Mouse (Mus musculus): ENCODE data around the gene Gm20458. TPM values are rescaled to one million over a fixed set of nuclear protein-coding genes. Genes with fewer than 3 reads are reported as not detected.

The Gm20458 gene
- polyA plus RNA-seq, 1 experiment: 31.6 TPM

DNA sequence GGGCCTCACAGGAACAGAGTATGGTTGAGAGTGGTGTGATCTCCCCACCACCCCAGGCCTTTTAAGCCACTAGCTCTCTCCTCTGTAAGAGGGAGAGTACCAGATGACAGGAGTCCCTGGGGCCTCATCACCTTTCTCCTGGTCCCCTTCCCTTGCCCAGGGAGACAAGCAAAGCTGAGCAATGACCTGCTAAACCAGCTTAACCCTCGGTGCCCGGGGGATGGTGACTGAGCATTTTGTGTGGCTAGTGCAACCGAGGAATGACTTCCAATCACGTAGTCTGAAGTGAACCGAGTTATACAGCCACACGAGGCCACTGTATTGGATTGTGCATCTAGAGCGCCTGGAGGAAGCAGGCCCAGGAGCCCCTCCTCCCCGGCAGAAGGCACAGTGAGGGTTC lies 36.4 kb upstream of the Gm20458 start:
- peaks cover 48% of the 10 kb centered on the region for H3K36me3 ChIP-seq (ENCODE audit: control insufficient read depth, insufficient read depth)
- no peak overlapping the region for H3K4me2 ChIP-seq (ENCODE audit: low read depth)
- H3K27me3 ChIP-seq (ENCODE audit: control insufficient read depth, insufficient read depth, insufficient read length): no peaks in the 10 kb centered on the region
- no peak for TF ChIP-seq MYOG (IDR thresholded peaks at IDR 0.05; ENCODE audit: control insufficient read depth in 1 of 3, insufficient read depth in 1 of 3, insufficient read length in 2 of 3, low read depth in 2 of 3)
- TF ChIP-seq MAX (IDR thresholded peaks at IDR 0.05; ENCODE audit: low read depth): no peak
- no peak for TF ChIP-seq POLR2AphosphoS2 (IDR thresholded peaks at IDR 0.05; ENCODE audit: insufficient read length, low read depth)
- no peak for TF ChIP-seq CEBPB (IDR thresholded peaks at IDR 0.05; ENCODE audit: insufficient read depth, poor library complexity, severe bottlenecking)
- no peak for TF ChIP-seq E2F4 (IDR thresholded peaks at IDR 0.05; ENCODE audit: insufficient read depth)
- TF ChIP-seq TCF3 (IDR thresholded peaks at IDR 0.05; ENCODE audit: insufficient read length, low read depth): no peak
- TF ChIP-seq REST (IDR thresholded peaks at IDR 0.05; ENCODE audit: insufficient read depth, insufficient read length): no peak
- no peak for TF ChIP-seq SRF (IDR thresholded peaks at IDR 0.05; ENCODE audit: control insufficient read depth, insufficient read length, low read depth)
- TF ChIP-seq POLR2A (IDR thresholded peaks at IDR 0.05; ENCODE audit: insufficient read length, low read depth): no peak
- TF ChIP-seq TCF12 (IDR thresholded peaks at IDR 0.05; ENCODE audit: insufficient read depth, poor library complexity, severe bottlenecking): no peak
- TF ChIP-seq USF1 (IDR thresholded peaks at IDR 0.05; ENCODE audit: low read depth): no peak
- no peak for TF ChIP-seq MYOD1 (IDR thresholded peaks at IDR 0.05; ENCODE audit: control insufficient read depth in 1 of 3, insufficient read length in 2 of 3, low read depth in 2 of 3)
- no peak overlapping the region for H3K4me3 ChIP-seq
- H3K79me2 ChIP-seq (ENCODE audit: control insufficient read depth, insufficient read depth): no peaks in the 10 kb centered on the region
- H3ac ChIP-seq (ENCODE audit: control insufficient read depth, insufficient read length): no peak overlapping the region

DNA sequence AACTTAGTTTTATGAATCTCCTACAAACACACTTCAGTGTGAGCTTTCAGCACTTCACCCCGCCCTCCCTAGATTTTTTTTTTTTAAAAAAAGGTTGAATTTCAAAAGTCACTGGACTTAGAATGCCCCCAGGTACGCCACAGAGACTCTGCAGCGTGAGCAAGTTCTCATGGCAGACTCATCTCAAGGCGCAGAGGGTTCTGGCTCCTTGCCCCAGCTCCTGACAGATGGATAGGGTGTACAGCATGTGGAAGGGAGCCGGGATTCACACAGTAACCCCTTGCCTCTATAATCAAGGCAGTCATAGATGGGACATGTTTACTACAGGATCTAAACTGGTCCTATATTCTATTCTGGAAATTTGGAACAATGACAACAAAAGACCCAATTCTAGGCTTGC lies 35.4 kb upstream of the Gm20458 start:
- Histone ChIP-seq H3K4me3 (no peak overlapping the region), H3K36me3 (ENCODE audit: control insufficient read depth, insufficient read depth) (peaks cover 52% of the 10 kb centered on the region), H3K27me3 (ENCODE audit: control insufficient read depth, insufficient read depth, insufficient read length) (no peaks in the 10 kb centered on the region), H3K4me2 (ENCODE audit: low read depth) (no peak overlapping the region), H3K79me2 (ENCODE audit: control insufficient read depth, insufficient read depth) (peaks cover 2% of the 10 kb centered on the region), H3ac (ENCODE audit: control insufficient read depth, insufficient read length) (no peak overlapping the region)
- TF ChIP-seq MAX (IDR thresholded peaks at IDR 0.05; ENCODE audit: low read depth): no peak
- TF ChIP-seq MYOG (IDR thresholded peaks at IDR 0.05; ENCODE audit: control insufficient read depth in 1 of 3, insufficient read depth in 1 of 3, insufficient read length in 2 of 3, low read depth in 2 of 3): no peak
- TF ChIP-seq SRF (IDR thresholded peaks at IDR 0.05; ENCODE audit: control insufficient read depth, insufficient read length, low read depth): no peak
- no peak for TF ChIP-seq POLR2AphosphoS2 (IDR thresholded peaks at IDR 0.05; ENCODE audit: insufficient read length, low read depth)
- TF ChIP-seq MYOD1 (IDR thresholded peaks at IDR 0.05; ENCODE audit: control insufficient read depth in 1 of 3, insufficient read length in 2 of 3, low read depth in 2 of 3): no peak
- TF ChIP-seq TCF12 (IDR thresholded peaks at IDR 0.05; ENCODE audit: insufficient read depth, poor library complexity, severe bottlenecking): no peak
- no peak for TF ChIP-seq POLR2A (IDR thresholded peaks at IDR 0.05; ENCODE audit: insufficient read length, low read depth)
- TF ChIP-seq CEBPB (IDR thresholded peaks at IDR 0.05; ENCODE audit: insufficient read depth, poor library complexity, severe bottlenecking): no peak
- TF ChIP-seq REST (IDR thresholded peaks at IDR 0.05; ENCODE audit: insufficient read depth, insufficient read length): no peak
- no peak for TF ChIP-seq E2F4 (IDR thresholded peaks at IDR 0.05; ENCODE audit: insufficient read depth)
- TF ChIP-seq TCF3 (IDR thresholded peaks at IDR 0.05; ENCODE audit: insufficient read length, low read depth): no peak
- no peak for TF ChIP-seq USF1 (IDR thresholded peaks at IDR 0.05; ENCODE audit: low read depth)

DNA sequence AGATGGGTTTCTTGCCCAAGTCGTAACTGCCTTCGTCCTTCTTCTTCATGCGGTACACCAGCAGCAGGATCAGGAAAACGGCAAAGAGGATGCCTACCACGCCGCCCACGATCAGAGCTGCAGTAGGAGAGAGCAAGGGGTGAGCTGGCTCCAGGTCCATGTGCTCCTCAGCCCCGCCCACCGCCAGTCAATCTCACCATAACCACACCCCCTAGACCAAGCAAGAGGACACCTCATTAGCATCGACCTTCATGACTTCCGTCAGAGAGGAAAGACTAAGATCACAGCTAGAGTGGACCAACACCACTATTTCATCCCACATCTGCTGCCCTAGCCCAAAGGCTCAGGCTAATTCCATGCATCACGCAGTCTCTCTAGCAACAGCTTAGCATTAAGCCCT lies 34.6 kb upstream of the Gm20458 start:
- H3K27me3 ChIP-seq (ENCODE audit: control insufficient read depth, insufficient read depth, insufficient read length): no peaks in the 10 kb centered on the region
- no peak overlapping the region for H3K4me3 ChIP-seq
- no peak overlapping the region for H3ac ChIP-seq (ENCODE audit: control insufficient read depth, insufficient read length)
- H3K4me2 ChIP-seq (ENCODE audit: low read depth): no peak overlapping the region
- TF ChIP-seq MYOD1 (IDR thresholded peaks at IDR 0.05; ENCODE audit: control insufficient read depth in 1 of 3, insufficient read length in 2 of 3, low read depth in 2 of 3) (no peak), USF1 (IDR thresholded peaks at IDR 0.05; ENCODE audit: low read depth) (no peak), CEBPB (IDR thresholded peaks at IDR 0.05; ENCODE audit: insufficient read depth, poor library complexity, severe bottlenecking) (no peak), MAX (IDR thresholded peaks at IDR 0.05; ENCODE audit: low read depth) (no peak), REST (IDR thresholded peaks at IDR 0.05; ENCODE audit: insufficient read depth, insufficient read length) (no peak), TCF12 (IDR thresholded peaks at IDR 0.05; ENCODE audit: insufficient read depth, poor library complexity, severe bottlenecking) (no peak), SRF (IDR thresholded peaks at IDR 0.05; ENCODE audit: control insufficient read depth, insufficient read length, low read depth) (no peak), E2F4 (IDR thresholded peaks at IDR 0.05; ENCODE audit: insufficient read depth) (no peak), POLR2A (IDR thresholded peaks at IDR 0.05; ENCODE audit: insufficient read length, low read depth) (no peak), POLR2AphosphoS2 (IDR thresholded peaks at IDR 0.05; ENCODE audit: insufficient read length, low read depth) (no peak)
- peaks cover 9% of the 10 kb centered on the region for H3K79me2 ChIP-seq (ENCODE audit: control insufficient read depth, insufficient read depth)
- H3K36me3 ChIP-seq (ENCODE audit: control insufficient read depth, insufficient read depth): peaks cover 52% of the 10 kb centered on the region

DNA sequence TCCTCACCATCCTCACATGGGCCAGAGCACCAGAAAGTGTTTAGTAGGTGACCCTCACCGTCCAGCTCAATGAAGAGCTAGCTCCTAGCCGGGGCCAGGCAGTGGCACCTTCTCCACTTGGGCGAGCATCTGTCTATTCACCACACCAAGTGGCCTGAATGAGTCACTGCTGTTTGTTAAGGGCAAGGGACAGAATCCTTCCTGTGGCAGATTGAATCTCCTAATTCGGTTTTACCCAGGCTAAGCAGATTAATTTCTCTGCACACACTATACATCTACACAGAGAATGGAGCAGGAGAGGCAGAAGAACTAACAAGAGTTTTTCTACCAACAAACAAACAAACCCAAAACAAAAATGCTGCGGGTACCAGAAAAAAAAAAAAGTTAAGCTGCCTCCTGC lies 33.8 kb upstream of the Gm20458 start:
- Histone ChIP-seq H3K79me2 (ENCODE audit: control insufficient read depth, insufficient read depth) (peaks cover 12% of the 10 kb centered on the region), H3K4me2 (ENCODE audit: low read depth) (no peak overlapping the region), H3K36me3 (ENCODE audit: control insufficient read depth, insufficient read depth) (peaks cover 52% of the 10 kb centered on the region), H3K4me3 (no peak overlapping the region), H3K27me3 (ENCODE audit: control insufficient read depth, insufficient read depth, insufficient read length) (no peaks in the 10 kb centered on the region), H3ac (ENCODE audit: control insufficient read depth, insufficient read length) (no peak overlapping the region)
- TF ChIP-seq E2F4 (IDR thresholded peaks at IDR 0.05; ENCODE audit: insufficient read depth) (no peak), USF1 (IDR thresholded peaks at IDR 0.05; ENCODE audit: low read depth) (no peak), TCF3 (IDR thresholded peaks at IDR 0.05; ENCODE audit: insufficient read length, low read depth) (no peak), POLR2AphosphoS2 (IDR thresholded peaks at IDR 0.05; ENCODE audit: insufficient read length, low read depth) (no peak), CEBPB (IDR thresholded peaks at IDR 0.05; ENCODE audit: insufficient read depth, poor library complexity, severe bottlenecking) (no peak), REST (IDR thresholded peaks at IDR 0.05; ENCODE audit: insufficient read depth, insufficient read length) (no peak)

DNA sequence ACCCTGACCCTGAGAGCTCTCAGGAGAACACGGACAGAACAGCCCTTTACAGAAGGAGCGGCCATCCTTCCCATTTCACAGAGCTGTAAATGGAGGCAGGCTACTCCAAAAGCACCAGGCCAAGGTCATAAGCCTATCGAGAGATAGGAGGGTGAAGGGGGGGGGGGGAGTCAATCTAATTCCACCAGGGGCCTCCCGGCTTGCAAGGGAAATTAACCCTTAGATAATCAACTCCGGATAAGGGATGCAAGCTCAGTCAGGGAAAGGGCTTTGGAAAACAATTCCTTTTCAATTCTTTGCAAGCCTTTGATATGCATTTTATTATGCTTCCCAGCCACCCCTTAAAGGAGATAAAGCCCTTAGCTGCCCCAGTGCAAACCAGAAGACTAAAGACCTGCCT lies 32.3 kb upstream of the Gm20458 start:
- Histone ChIP-seq H3K4me3 (no peak overlapping the region), H3K4me2 (ENCODE audit: low read depth) (no peak overlapping the region), H3K36me3 (ENCODE audit: control insufficient read depth, insufficient read depth) (peaks cover 50% of the 10 kb centered on the region), H3ac (ENCODE audit: control insufficient read depth, insufficient read length) (no peak overlapping the region), H3K79me2 (ENCODE audit: control insufficient read depth, insufficient read depth) (peaks cover 14% of the 10 kb centered on the region), H3K27me3 (ENCODE audit: control insufficient read depth, insufficient read depth, insufficient read length) (no peaks in the 10 kb centered on the region)
- no peak for TF ChIP-seq MAX (IDR thresholded peaks at IDR 0.05; ENCODE audit: low read depth)
- no peak for TF ChIP-seq E2F4 (IDR thresholded peaks at IDR 0.05; ENCODE audit: insufficient read depth)
- TF ChIP-seq MYOG (IDR thresholded peaks at IDR 0.05; ENCODE audit: control insufficient read depth in 1 of 3, insufficient read depth in 1 of 3, insufficient read length in 2 of 3, low read depth in 2 of 3): no peak
- no peak for TF ChIP-seq CEBPB (IDR thresholded peaks at IDR 0.05; ENCODE audit: insufficient read depth, poor library complexity, severe bottlenecking)
- TF ChIP-seq SRF (IDR thresholded peaks at IDR 0.05; ENCODE audit: control insufficient read depth, insufficient read length, low read depth): no peak
- TF ChIP-seq POLR2A (IDR thresholded peaks at IDR 0.05; ENCODE audit: insufficient read length, low read depth): no peak
- no peak for TF ChIP-seq REST (IDR thresholded peaks at IDR 0.05; ENCODE audit: insufficient read depth, insufficient read length)
- TF ChIP-seq TCF3 (IDR thresholded peaks at IDR 0.05; ENCODE audit: insufficient read length, low read depth): no peak
- TF ChIP-seq TCF12 (IDR thresholded peaks at IDR 0.05; ENCODE audit: insufficient read depth, poor library complexity, severe bottlenecking): no peak
- TF ChIP-seq POLR2AphosphoS2 (IDR thresholded peaks at IDR 0.05; ENCODE audit: insufficient read length, low read depth): no peak

Data from myocyte (in vitro differentiated cells).